Mouse (Mus musculus): ENCODE measurements at regions not wholly inside any gene's neighbourhood (a gene's known extent, or its start where the extent isn't known, plus 50 kb on each side); places are given as distances from the start of the nearest gene placed in this dataset.
"Not testable (repeated sequence)": the region's sequence is repeated elsewhere in the genome, so short reads cannot be mapped to it uniquely, and the experiment has no call there.

DNA sequence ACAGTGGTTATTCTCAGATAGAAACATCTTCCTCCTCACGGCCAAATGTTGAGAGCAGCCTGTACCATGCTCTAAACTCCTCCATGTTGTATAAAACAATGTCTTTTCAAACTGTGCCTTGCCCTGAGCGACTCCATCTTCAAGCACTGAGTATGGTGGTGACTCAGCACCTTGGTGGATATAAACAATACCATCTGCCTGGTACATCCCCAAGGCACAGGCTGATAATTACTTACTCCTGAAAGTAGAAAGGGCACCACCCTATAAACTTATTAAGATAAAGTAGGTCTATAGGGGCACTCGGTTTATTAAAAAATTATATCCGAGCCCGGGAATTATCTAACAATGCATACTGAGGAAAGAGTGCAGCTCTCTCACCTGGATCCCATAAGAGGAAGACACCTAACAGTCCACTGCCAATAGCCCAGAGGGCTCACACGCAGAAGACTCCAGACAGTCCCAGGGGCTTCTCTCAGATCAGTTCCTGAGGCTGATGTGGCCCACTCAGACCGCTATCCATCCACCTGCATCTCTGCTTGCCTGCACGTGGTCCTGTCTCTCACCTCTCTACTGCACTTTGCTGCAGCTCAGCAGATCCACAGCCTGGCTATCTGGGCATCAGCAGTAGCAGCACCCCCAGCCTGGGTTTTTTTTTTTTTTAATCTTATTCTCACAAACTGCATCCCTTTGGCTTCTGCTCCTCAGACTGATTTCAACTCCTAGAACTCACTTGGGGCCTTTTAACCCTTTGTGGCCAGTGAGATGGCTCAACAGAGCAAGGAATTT is 109.7 kb upstream of the Dlg1 start:
- no peak for DNase-seq (ENCODE audit: low spot score)

DNA sequence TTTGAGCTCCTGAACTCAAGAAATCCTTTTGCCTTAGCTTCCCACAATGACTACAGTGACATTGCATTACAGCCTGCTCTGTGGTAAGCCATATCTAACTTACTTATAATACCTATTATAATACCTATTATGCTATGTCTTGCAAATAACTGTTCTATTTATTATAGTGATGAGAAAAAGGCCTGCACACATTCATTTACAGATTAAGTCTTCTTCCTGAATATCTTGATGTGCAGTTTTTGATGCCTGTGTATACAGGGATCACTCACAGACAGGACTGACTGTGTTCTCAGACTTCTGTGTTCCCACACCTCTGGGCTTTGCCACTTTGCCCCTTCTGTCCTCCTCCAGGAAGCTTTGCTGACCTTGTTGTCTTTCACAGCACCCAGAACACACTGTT is 102.8 kb upstream of the Dlg1 start:
- no peak for DNase-seq (ENCODE audit: low spot score)

DNA sequence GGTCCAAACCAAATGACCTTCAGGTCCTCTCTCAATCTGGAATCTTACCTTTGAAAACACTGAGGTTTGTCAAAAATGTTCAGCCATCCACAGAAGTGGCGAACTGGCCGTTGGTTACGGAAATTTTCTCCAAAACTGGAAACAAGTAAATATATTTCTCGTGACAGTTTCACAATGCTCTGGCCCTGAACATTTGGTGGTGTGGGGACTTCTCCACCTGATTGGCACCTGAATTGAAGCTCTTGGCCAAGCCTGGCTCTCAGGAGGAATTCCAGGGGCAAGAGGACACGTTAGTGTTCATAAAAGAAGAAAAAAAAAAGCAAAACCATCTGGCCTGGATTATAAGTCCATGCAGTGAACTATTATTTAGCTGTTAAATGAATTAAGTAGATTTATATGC is 98.3 kb upstream of the Dlg1 start:
- no peak for DNase-seq (ENCODE audit: low spot score)

DNA sequence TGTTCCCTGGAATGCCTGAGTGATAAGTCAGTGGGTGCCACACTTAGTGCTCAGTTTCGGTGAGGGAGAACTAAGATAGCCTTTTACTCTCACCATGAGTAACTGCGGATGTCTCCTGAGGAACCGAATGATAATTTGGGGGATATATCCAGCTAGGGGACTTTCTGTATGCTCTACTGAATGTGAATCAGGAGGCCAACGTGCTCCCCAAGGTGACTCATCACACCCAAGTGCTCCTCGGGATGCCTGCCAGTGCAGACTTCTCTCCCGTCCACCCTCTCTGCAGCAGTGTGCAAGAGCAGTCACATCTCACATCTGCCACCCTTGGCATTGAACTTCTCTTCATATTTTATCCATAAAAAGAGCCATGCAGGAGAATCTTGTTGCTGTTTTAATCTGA is 94.9 kb upstream of the Dlg1 start:
- DNase-seq (ENCODE audit: low spot score): no peak

DNA sequence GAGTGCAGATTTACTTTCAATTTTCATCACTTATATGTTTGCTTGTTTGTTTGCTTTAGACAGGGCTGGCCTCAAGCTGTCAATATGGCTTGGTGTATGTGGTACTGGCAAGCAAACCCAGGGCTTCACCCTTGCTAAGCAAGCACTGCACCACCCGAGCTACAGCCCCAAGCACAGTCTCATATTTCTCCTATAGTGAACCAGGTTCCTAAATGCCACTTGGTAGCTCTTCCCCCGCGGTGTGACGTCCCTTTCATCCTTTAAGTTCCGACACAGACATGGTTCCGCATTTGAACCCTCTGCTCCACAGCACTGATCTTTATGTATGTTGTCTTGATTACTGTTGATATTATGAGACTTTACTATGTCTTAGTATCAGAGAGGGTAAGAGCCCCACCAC is 93.4 kb upstream of the Dlg1 start:
- DNase-seq (ENCODE audit: low spot score): no peak

DNA sequence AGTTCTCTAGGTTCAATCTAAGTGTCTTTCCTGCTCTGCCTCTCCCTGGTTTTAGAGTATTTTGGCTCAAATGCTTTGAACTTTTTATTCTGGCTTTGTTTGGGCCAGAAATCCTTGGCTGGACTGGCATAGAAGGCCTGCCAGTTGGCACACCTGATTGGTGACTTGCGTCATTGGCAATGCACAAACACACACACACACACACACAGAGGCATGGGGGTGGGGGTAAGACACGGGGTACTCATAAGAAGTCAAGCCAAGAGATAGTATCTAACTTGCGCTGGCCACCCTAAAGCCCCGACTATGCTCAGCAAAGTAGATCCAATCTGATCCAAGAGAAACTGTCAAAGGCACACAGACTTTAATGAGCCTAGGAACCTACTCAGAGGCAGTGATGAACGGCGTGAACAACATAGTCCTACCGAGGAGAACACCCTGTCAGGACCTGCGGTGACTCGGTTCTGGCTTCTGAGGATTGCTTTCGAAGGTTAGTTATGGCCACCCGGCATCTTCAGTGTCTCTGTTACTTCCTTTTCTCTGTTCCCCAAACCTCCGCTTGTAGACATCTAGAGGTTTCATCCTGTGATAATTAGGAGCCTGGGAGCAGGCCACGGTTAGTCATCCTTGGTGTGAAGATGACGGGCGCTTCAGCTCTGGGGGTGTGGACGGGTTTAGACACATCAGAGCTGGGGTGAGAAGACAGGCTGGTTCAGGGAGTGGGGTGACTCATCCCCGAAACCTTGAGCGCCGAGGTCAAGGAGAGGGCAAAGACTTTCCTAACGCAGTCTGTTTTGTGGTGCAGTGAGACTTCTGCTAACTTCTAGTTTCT is 92.7 kb upstream of the Dlg1 start:
- no peak for DNase-seq (ENCODE audit: low spot score)

DNA sequence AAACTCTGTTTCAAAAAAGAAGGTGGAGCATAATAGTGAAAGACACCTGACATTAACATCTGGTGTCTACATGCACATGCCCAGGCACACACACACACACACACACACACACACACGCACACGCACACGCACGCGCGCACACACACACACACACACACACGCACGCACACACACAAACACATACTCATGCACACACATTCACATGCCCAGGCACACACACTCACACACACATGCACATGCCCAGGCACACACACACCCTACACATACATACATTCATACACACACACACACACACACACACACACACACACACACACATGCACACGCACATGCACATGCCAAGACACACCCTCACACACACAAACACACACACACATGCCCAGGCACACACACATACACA is 89.4 kb upstream of the Dlg1 start:
- not testable (repeated sequence) for DNase-seq (ENCODE audit: low spot score)

DNA sequence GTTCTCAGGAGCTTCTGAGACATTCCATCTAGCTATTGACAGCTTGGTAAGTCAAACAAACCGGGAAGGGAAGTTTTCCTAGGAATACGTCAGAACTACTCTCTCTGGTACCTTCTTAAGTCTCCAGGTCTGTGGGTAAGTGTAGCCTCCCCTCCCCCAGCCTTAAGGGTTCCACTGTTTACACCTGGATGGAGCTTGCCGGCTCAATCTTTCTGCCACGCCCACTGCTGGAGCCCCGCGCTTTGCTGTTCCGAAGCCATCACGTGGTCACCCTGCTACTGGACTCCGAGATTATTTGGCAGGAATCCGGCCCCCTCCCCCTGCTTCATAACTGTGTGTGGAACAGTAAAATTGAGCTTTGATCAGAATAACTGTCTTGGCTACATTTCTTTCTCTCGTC is 87.6 kb upstream of the Dlg1 start:
- not testable (repeated sequence) for DNase-seq (ENCODE audit: low spot score)

DNA sequence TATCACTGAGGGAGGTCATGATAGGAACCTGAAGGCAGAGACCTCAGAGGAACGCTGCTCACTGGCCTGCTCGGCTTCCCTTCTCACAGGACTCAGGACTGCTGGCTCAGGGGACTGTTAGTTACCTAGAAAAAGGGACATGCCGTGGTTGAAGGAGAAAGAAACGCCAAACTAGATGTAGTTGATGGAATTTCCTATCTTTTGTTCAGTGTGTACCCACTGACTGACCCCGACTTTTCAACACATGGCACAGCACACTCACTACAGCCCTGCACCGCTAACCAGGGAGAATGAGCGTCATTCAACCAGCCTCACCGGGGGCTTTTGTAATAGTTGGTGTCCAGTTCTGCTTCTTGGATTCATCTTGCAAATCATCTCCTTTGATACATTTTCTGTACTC is 86.8 kb upstream of the Dlg1 start:
- no peak for DNase-seq (ENCODE audit: low spot score)

DNA sequence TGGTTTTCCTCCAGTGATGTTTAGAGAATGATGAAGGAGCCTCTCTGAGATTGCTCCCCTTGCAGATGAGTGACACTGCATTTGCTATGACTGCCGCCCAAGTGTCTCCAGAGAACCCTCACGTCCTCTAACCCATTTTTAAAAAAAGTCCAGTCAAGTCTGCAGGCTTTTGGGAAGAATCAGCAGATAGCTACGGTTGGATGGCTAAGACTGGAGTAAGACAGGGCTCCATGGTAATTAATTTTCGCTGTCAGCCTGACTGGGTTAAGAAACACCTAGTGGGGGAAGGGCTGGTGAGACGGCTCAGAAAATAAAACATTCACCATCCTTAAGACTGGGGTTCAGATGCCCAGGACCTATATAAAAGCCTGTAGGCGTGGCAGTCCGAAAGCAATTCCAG is 85.9 kb upstream of the Dlg1 start:
- DNase-seq (ENCODE audit: low spot score): no peak

DNA sequence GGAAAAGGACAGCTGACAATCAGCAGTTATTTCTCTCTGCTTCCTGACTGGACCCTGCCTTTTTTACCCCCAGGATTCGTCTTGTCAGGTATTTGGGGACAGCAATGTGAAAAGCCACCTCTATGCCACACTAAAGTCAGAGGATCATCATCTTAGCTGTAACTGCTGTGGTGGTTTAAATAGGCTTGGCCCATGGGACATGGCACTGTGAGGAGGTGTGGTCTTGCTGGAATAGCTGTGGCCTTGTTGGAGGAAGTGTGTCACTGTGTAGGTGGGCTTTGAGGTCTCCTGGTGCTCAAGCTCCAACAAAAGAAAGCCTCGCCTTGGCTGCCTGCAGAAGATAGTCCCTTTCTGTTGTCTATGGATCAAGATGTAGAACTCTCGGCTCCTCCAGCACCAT is 83.9 kb upstream of the Dlg1 start:
- DNase-seq (ENCODE audit: low spot score): no peak

DNA sequence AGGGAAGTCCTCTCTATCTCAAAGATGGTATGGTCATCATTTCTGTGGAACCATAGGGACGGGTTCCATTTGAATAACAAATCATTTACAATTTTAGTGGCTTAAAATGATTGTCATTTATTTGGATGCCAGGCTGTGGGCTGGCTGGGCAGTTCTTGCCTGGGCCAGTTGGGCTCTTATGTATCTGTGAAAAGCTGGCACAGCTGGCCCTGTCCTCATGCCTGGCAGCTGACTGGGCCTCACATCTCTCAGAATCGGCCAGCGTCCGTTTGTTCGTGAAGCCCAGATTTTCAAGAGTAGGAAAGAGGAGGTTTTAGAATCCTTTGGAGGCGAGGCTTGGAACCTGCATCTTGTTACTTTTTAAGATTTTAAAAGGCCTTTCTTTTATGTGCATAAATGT is 82.5 kb upstream of the Dlg1 start:
- DNase-seq (ENCODE audit: low spot score): no peak

DNA sequence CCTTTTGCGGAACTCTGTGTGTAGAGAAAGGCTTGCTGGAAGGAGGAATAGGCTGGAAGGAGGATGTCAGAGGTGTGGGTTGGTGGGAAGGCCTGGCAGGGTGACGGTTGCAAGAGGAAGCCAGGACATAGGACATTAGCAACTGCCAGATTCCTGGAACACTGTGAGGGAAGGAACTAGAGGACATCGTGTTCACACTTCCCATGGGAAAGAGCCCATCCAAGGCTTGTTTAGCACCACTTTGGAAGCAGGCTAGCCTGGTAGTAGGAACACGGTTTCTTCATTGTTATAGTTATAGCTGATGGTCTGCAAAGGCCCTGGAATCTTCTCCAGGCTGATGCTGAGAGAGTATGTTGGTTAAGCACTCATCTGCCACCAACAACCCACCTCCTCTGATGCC is 80.4 kb upstream of the Dlg1 start:
- no peak for DNase-seq (ENCODE audit: low spot score)

DNA sequence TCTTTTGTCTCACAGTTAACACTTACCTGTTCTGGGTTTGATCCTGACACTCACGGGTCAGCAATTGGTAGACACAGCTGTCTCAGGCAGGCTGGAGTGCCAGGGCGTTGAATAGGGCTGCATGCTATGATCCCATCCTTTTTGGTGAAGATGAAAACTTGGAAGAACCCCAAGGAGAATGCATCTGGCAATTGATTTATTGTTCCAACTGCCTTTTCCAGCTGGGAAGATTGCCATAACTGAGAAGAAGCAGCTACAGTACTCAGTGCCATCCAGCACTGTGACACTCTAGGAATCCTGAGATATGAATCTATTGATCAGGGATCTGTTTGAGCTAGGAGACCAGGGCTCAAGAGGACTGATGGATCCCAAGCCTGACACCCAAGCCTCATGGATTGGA is 79.6 kb upstream of the Dlg1 start:
- no peak for DNase-seq (ENCODE audit: low spot score)

DNA sequence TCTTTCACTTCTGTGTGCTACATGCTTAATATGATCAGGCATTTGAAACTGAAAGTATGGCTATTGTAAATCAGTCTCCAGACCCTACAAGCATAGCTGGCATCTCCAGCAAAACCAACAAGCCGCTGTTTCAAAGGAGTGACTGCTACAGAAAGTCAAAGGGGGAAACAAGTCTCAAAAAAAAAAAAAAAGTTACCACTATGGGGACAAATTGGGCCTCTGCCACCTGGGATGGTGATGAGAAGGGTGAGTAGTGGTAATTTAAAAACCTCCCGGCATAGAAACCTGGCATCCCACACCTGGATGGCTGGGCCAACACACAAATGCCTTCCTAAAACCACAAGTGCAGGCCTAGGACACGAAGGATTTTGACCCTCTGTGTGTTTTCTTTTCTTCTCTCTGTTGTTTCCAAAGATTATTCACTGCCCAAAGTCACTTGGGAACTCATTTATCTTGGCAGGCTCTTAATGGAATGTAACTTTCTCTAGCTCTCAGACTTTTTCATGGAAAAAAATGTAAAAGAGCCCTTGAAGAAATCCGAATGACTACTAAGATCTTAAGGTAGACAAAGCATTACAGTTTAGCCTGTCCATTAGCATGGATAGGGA is 78.9 kb upstream of the Dlg1 start:
- no peak for DNase-seq (ENCODE audit: low spot score)

DNA sequence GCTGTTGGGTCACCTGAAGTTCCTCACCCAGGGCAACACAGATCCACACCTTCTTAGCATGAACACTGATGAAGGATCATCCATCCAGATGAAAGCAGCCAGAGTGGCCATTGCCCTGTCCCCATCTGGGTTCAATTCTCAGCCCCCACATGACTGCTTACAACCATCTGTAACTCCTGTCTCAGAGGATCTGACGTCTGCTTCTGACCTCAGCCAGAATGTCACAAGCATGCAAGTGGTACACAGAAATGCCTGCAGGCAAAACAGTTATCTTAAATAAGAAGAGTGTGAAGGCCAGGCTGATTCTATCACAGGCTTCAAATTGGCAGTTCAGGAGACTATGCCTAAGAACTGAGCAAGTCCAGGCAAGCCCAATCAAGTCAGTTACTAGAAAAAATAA is 76.2 kb upstream of the Dlg1 start:
- no peak for DNase-seq (ENCODE audit: low spot score)

DNA sequence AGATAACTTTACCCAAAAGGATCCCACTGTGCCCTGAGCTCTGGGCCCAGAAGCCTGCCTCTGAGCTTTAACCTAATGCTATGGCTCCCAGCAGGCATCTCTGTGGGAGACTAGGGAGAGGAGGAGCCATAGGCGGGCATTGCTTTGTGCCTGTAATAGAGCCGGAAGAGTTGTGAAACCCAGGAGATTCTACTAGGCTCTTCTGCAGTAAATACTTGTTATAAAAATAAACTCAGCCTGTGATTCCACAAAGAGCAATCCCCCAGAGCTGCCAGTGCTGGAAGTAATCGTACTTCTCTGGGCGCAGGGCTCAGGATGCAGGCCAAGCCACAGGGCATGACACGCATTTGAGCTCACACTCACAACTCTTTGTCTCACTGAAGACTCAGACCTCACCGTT is 73.7 kb upstream of the Dlg1 start:
- DNase-seq (ENCODE audit: low spot score): no peak

DNA sequence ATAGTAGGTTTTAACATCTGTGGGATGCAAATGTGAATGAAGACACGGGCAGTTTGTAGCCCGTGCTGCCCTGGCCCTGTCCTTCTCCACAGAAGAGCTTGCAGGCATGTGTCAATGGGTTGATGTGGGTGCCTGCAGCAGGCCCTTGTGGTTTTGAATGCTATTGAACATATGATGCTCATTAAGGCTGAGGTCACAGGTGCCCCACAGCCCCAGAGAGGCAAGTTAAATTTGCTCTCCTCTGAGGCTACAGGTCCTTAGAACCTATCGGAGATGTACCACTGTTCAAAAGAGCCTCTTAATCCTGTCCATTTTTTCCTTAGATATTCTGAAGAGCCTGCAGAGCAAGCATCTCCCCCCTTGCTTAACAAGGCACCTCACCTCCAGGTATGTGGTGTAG is 71.7 kb upstream of the Dlg1 start:
- DNase-seq (ENCODE audit: low spot score): no peak

DNA sequence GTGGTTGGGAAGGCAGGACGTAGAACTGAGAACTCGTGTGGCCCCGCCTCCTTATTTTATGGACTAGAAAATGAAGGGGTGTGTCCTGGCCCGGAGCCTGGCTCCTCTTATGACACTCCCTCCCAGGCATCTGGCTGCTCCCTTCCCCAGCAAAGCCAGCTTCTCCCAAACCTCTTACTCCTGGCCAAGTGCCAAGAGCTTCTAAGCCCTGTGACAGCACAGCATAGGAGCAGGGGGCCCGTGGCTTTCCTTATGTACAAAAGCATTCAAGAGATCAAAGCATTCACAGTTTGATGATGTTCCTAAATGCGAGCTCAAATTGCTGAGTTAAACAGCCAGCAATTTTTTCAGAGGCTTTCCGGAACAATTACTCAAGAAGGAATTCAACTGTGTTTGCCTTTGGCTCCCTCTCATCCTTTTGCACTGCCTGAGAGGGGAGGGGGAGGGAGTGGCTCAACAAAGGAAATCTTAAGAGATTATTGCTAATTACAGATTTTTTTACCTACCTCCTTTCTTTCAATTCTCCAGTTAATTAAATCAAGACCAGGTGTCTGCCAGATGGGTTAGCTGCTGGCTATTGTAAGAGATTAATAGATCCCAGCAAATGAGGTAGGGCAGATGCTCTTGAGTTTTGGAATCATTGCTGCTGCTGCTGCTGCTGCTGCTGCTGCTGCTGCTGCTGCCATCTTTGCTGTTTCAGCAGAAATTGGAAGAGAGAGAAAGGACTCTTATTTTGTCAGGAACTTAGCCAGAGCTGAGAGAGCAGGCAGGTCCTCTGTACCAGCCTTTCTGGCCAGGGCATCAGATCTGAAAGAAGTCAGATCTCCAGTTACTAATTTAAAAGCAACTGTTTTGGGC is 71.0 kb upstream of the Dlg1 start:
- peak; percentile 56 for DNase-seq (ENCODE audit: low spot score)

DNA sequence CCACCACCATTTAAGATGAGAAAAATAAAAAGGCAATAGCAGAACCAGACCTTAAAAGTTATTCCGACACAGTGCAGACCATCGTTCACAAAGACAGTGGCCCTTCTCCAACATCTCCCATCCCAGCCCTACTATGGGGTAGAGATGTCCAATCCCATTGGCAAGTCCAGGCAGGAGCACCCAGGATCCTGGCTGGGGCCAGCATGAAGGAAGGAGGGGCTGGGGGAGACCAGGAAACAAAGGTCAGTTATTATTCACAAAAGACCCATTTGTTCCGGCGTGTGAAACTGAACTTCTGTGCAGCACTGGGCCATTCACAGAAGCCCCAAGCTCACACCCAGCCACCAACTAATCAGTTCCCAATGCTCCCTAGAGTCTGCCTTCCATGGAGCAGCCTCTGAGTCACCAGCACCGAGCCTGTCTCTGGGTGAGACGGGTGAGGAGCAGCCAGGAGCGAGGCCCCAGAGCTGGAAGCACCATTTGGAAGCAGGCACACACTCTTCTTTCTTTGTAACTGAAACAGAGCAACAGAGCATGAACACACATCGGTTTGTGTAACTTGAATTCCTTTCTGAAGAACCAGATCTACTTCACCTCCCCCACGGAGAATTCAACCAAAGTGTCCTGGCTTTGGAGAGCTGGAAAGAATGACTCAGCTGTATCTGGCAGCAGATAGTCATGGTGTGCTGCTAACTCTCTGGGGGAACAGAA is 70.1 kb upstream of the Dlg1 start:
- DNase-seq (ENCODE audit: low spot score): no peak

DNA sequence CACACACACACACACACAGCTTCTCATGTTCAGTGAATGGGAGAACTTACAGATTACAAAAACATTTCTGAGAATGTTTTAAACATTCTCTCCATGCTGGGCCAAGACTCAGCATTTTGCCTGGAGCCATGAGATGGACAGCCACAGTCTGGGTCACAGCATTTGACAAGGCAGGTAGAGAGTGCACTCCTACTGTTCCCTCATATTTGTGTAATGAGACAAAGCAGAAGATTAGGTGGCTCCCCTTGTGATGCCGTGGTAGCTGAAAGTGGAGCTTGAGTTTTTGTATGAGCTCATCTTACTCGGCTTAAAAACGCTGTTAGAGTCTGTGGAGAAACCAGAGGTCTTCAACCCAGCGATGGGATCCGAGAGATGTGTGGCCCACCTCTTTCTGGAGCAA is 65.3 kb upstream of the Dlg1 start:
- no peak for DNase-seq (ENCODE audit: low spot score)

All from ovary, postnatal 14 days (tissue).